Mouse (Mus musculus): Measurements from ENCODE around the gene Dntt. TPM values are rescaled to one million over a fixed set of nuclear protein-coding genes. Genes with fewer than 3 reads are reported as not detected.

The Dntt gene
- polyA plus RNA-seq, 1 experiment = 0.43 TPM

DNA sequence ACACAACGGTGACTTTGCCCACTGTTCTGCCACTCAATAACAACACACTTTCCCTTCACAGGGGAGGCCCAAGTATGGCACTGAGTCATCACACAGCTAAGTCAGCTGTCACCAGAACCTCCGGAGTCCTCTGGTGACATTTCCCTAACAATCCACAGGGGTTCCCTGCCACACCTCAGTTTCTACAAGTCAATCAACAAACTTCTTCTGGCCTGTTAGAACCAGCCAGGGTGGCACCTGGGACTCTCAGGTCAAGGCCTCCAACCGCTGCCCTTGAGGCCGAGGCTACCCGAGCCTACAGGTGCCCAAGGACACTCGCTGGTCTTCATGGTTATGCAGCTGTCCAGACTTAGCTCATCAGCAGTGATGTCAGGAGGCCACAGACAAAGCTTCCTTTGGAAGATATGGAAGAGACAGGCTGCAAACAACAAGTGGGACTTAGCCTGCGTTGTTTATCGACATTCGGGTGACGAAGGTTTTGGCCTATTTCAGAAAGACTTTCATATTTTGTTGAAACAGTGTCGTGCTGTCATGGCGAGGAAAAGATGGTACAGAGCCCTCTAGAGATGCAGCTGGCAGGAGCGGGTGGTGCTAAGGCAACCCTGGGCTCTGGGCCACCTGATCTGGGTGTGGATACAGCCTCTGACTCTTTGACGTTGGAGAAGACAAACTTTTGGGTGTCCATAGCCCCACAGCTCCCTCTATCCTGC is 44.8 kb downstream of the Dntt start:
- Histone ChIP-seq H3K36me3 (ENCODE audit: control insufficient read depth, insufficient read depth, low read length) (no peaks in the 10 kb centered on the region), H3K27ac (ENCODE audit: insufficient read depth, low read length) (no peak overlapping the region), H3K4me1 (ENCODE audit: control insufficient read depth, insufficient read depth, insufficient read length) (no peaks in the 10 kb centered on the region), H3K4me3 (ENCODE audit: extremely low read depth, insufficient read depth, insufficient read length) (no peak overlapping the region), H3K27me3 (ENCODE audit: control insufficient read depth, insufficient read depth, low read length) (no peaks in the 10 kb centered on the region)
- DNase-seq (ENCODE audit: low read depth in 1 of 2, low spot score in 2 of 2) = no peak
- no peak for TF ChIP-seq CTCF (IDR thresholded peaks at IDR 0.05; ENCODE audit: extremely low read depth, insufficient read depth, insufficient read length, insufficient replicate concordance)
- TF ChIP-seq POLR2A (IDR thresholded peaks at IDR 0.05; ENCODE audit: low read depth, low read length) = no peak
- 85% methylated on average over 14 of the region's 14 CpGs for WGBS

DNA sequence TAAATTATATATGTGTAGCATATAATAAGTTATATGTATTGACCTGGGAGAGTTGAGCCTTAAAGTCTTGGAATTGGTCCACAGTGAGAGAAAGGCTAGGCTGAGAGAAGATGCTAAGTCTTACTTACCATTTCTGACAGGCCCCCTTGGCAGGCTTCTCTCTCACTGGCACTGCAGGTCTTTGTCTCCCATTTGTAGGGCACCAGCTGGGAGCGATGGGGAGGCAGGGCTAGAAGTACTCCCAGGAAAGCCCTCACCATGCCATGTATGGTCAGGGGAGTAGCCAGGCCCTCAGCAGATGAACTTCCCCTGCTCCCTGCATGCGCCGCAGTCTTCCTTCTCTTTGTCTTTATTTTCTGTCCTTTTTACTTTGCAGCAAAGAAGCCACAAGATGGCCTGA is 47.8 kb downstream of the Dntt start, which contains the start of gene Opalin:
Opalin (minus strand) TSS at position 208 of the 400 bp plus-strand sequence.
- H3K4me1 ChIP-seq (ENCODE audit: control insufficient read depth, insufficient read depth, insufficient read length) = no peaks in the 10 kb centered on the region
- TF ChIP-seq CTCF (IDR thresholded peaks at IDR 0.05; ENCODE audit: extremely low read depth, insufficient read depth, insufficient read length, insufficient replicate concordance) = no peak
- TF ChIP-seq POLR2A (IDR thresholded peaks at IDR 0.05; ENCODE audit: low read depth, low read length) = no peak
- H3K27me3 ChIP-seq (ENCODE audit: control insufficient read depth, insufficient read depth, low read length) = no peaks in the 10 kb centered on the region
- 88% methylated on average over 3 of the region's 3 CpGs for WGBS
- H3K27ac ChIP-seq (ENCODE audit: insufficient read depth, low read length) = no peak within 1 kb of the TSS
- H3K4me3 ChIP-seq (ENCODE audit: extremely low read depth, insufficient read depth, insufficient read length) = no peak within 1 kb of the TSS
- no peak for DNase-seq (ENCODE audit: low read depth in 1 of 2, low spot score in 2 of 2)
- no peaks in the 10 kb centered on the region for H3K36me3 ChIP-seq (ENCODE audit: control insufficient read depth, insufficient read depth, low read length)

DNA sequence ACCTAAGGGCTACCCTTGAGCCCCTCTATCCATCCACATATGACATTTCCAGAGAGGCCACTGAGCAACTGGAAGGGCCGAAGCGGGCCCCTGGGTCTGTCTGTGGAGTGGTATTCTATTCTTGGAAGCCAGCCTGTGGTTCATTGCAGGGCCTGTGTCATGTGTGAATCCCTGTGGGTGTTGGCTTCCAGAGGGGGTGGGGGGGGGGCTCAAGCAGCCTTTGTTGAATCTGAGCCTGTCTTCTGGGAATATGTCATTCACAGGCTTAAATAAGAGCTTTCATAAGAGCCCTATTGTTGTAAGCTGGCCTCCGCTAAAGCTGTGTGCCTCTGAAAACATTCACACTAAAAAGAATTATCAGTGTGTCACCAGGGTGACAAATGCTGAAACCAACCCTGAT is 52.5 kb downstream of the Dntt start:
- H3K36me3 ChIP-seq (ENCODE audit: control insufficient read depth, insufficient read depth, low read length) = no peaks in the 10 kb centered on the region
- H3K4me1 ChIP-seq (ENCODE audit: control insufficient read depth, insufficient read depth, insufficient read length) = no peaks in the 10 kb centered on the region
- no peak overlapping the region for H3K4me3 ChIP-seq (ENCODE audit: extremely low read depth, insufficient read depth, insufficient read length)
- H3K27me3 ChIP-seq (ENCODE audit: control insufficient read depth, insufficient read depth, low read length) = no peaks in the 10 kb centered on the region
- H3K27ac ChIP-seq (ENCODE audit: insufficient read depth, low read length) = no peak overlapping the region
- DNase-seq (ENCODE audit: low read depth in 1 of 2, low spot score in 2 of 2) = no peak
- no peak for TF ChIP-seq CTCF (IDR thresholded peaks at IDR 0.05; ENCODE audit: extremely low read depth, insufficient read depth, insufficient read length, insufficient replicate concordance)
- TF ChIP-seq POLR2A (IDR thresholded peaks at IDR 0.05; ENCODE audit: low read depth, low read length) = no peak
- 87% methylated on average over 3 of the region's 3 CpGs for WGBS

DNA sequence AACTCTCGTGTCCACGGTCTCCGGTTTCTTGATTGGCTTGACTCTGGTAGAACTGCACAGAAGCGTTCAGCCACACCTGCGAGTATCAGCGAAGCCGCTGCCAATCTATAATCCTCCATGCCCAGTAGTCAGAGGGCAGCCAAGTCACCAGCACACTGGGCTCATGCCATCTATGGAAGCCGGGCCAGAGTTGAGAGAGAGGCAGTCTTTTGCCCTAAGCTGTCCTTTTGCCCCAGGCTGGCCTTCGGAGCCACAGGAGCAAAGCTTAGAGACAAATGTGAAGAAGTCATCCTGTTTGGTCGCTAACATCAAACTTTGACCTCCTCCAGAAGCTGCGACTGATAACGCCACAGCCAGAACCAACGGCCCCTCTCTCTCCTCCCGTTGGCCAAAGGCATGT is 54.6 kb downstream of the Dntt start:
- Histone ChIP-seq H3K36me3 (ENCODE audit: control insufficient read depth, insufficient read depth, low read length) (no peaks in the 10 kb centered on the region), H3K4me1 (ENCODE audit: control insufficient read depth, insufficient read depth, insufficient read length) (peaks cover 2% of the 10 kb centered on the region; the same call in 1 of the 2 replicates), H3K27ac (ENCODE audit: insufficient read depth, low read length) (no peak overlapping the region), H3K4me3 (ENCODE audit: extremely low read depth, insufficient read depth, insufficient read length) (no peak overlapping the region), H3K27me3 (ENCODE audit: control insufficient read depth, insufficient read depth, low read length) (no peaks in the 10 kb centered on the region)
- 88% methylated on average over 14 of the region's 14 CpGs for WGBS
- TF ChIP-seq POLR2A (IDR thresholded peaks at IDR 0.05; ENCODE audit: low read depth, low read length) = no peak
- TF ChIP-seq CTCF (IDR thresholded peaks at IDR 0.05; ENCODE audit: extremely low read depth, insufficient read depth, insufficient read length, insufficient replicate concordance) = no peak
- DNase-seq (ENCODE audit: low read depth in 1 of 2, low spot score in 2 of 2) = no peak

DNA sequence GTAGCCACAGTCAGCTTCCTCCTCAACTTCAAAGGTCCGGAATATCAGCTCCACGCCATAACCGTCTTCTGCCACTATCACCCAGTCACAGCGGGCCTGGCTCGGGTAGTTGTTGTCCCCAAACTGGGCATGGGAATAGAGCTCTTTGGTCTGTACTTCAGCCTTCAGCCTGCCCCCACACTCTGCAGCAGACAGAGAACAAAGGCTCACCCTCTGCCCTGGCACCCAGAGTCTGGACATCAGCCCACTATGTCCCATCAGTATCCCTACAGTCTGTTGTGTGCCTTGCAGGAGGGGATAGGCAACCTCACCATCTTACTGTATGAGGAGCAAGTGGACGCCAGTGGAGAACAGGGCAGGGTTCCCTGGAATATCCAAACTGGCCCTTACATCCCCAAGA is 57.2 kb downstream of the Dntt start:
- TF ChIP-seq POLR2A (IDR thresholded peaks at IDR 0.05; ENCODE audit: low read depth, low read length) = no peak
- TF ChIP-seq CTCF (IDR thresholded peaks at IDR 0.05; ENCODE audit: extremely low read depth, insufficient read depth, insufficient read length, insufficient replicate concordance) = no peak
- Histone ChIP-seq H3K36me3 (ENCODE audit: control insufficient read depth, insufficient read depth, low read length) (no peaks in the 10 kb centered on the region), H3K27ac (ENCODE audit: insufficient read depth, low read length) (no peak overlapping the region), H3K4me1 (ENCODE audit: control insufficient read depth, insufficient read depth, insufficient read length) (peaks cover 2% of the 10 kb centered on the region; the same call in 1 of the 2 replicates), H3K27me3 (ENCODE audit: control insufficient read depth, insufficient read depth, low read length) (no peaks in the 10 kb centered on the region), H3K4me3 (ENCODE audit: extremely low read depth, insufficient read depth, insufficient read length) (no peak overlapping the region)
- 84% methylated on average over 6 of the region's 6 CpGs for WGBS
- DNase-seq (ENCODE audit: low read depth in 1 of 2, low spot score in 2 of 2) = no peak

DNA sequence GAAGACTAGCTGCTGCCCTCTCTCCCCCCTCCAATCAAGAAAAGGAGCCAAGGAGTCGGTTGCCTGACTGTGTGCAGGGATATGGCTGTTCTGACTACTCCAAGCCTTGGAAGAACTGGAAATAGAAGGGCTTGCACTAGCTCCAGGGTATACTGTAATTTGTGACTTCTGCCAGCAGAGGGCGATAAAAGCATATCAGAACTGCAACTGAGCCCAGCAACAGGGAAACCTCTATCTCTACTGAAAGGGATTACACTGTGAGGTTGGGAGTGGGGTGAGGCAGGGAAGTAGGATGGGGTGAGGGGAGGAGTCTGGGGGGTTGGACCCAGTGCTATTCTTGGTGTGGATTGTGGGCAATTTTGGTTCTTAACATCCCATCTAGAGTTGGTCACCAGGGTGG is 57.6 kb downstream of the Dntt start:
- peak; percentile 29 to 64 for DNase-seq (ENCODE audit: low read depth in 1 of 2, low spot score in 2 of 2)
- TF ChIP-seq POLR2A (IDR thresholded peaks at IDR 0.05; ENCODE audit: low read depth, low read length) = no peak
- peak; percentile 33; the same call in 1 of the 2 replicates for TF ChIP-seq CTCF (IDR thresholded peaks at IDR 0.05; ENCODE audit: extremely low read depth, insufficient read depth, insufficient read length, insufficient replicate concordance)
- Histone ChIP-seq H3K27ac (ENCODE audit: insufficient read depth, low read length) (no peak overlapping the region), H3K4me1 (ENCODE audit: control insufficient read depth, insufficient read depth, insufficient read length) (peaks cover 2% of the 10 kb centered on the region; the same call in 1 of the 2 replicates), H3K27me3 (ENCODE audit: control insufficient read depth, insufficient read depth, low read length) (no peaks in the 10 kb centered on the region), H3K4me3 (ENCODE audit: extremely low read depth, insufficient read depth, insufficient read length) (no peak overlapping the region), H3K36me3 (ENCODE audit: control insufficient read depth, insufficient read depth, low read length) (no peaks in the 10 kb centered on the region)
- 0% methylated on average over 2 of the region's 2 CpGs for WGBS

DNA sequence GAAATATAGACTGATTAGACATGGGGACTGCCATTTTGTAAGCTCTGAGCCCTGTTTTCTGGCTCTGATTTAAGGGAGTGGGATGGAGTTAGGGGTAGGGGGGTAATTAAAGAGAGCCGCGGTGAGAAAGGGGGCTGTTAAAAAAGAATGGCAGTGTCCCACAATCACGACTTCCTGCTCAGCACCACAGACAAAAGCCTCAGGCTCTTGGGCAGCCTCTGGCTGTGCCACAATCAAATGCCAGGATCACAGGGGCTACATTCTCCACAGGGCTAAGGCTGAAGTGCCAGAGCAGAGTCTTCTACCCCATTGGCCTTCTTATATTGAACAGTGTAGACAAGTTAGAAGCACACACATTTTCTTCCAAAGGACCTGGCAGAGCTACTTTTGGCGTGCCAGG is 58.8 kb downstream of the Dntt start:
- no peak overlapping the region for H3K27ac ChIP-seq (ENCODE audit: insufficient read depth, low read length)
- 37% methylated on average over 4 of the region's 4 CpGs for WGBS
- TF ChIP-seq POLR2A (IDR thresholded peaks at IDR 0.05; ENCODE audit: low read depth, low read length) (no peak), CTCF (IDR thresholded peaks at IDR 0.05; ENCODE audit: extremely low read depth, insufficient read depth, insufficient read length, insufficient replicate concordance) (no peak)
- no peak overlapping the region for H3K4me3 ChIP-seq (ENCODE audit: extremely low read depth, insufficient read depth, insufficient read length)
- no peaks in the 10 kb centered on the region for H3K36me3 ChIP-seq (ENCODE audit: control insufficient read depth, insufficient read depth, low read length)
- no peak for DNase-seq (ENCODE audit: low read depth in 1 of 2, low spot score in 2 of 2)
- peaks cover 2% of the 10 kb centered on the region; the same call in 1 of the 2 replicates for H3K4me1 ChIP-seq (ENCODE audit: control insufficient read depth, insufficient read depth, insufficient read length)
- H3K27me3 ChIP-seq (ENCODE audit: control insufficient read depth, insufficient read depth, low read length) = no peaks in the 10 kb centered on the region
